Mouse (Mus musculus): ENCODE results near the gene U2surp.

Gene U2surp

GRCm38 (mm10) chr9:95511472-95512330 lies at the start of gene U2surp:
TSS of gene U2surp (minus strand) at chr9:95511996.
- peak; percentile 92 to 96 for DNase-seq (ENCODE audit: low spot score in 2 of 2)

GRCm38 (mm10) chr9:95559936-95560735 lies 48.3 kb upstream of the U2surp start:
- DNase-seq (ENCODE audit: low spot score in 2 of 2), result no peak

- DNase-seq (ENCODE audit: low spot score in 2 of 2), result no peak
Observed at GRCm38 (mm10) chr9:95559059-95559935, 47.5 kb upstream of the U2surp start, which contains the start of gene Paqr9. TSS of gene Paqr9 (plus strand) at chr9:95559657.

GRCm38 (mm10) chr9:95558726-95559058 lies 46.9 kb upstream of the U2surp start:
- no peak for DNase-seq (ENCODE audit: low spot score in 2 of 2)

GRCm38 (mm10) chr9:95557722-95558121 lies 45.9 kb upstream of the U2surp start:
- no peak for DNase-seq (ENCODE audit: low spot score in 2 of 2)

- no peak for DNase-seq (ENCODE audit: low spot score in 2 of 2)
Observed at GRCm38 (mm10) chr9:95556067-95556512, 44.3 kb upstream of the U2surp start.

- no peak for DNase-seq (ENCODE audit: low spot score in 2 of 2)
Observed at GRCm38 (mm10) chr9:95555233-95555740, 43.5 kb upstream of the U2surp start.

GRCm38 (mm10) chr9:95554231-95555221 lies 42.7 kb upstream of the U2surp start:
- no peak for DNase-seq (ENCODE audit: low spot score in 2 of 2)

- DNase-seq (ENCODE audit: low spot score in 2 of 2), result no peak
Observed at GRCm38 (mm10) chr9:95552175-95552705, 40.4 kb upstream of the U2surp start.

- DNase-seq (ENCODE audit: low spot score in 2 of 2), result no peak
Observed at GRCm38 (mm10) chr9:95550856-95551774, 39.3 kb upstream of the U2surp start.

- DNase-seq (ENCODE audit: low spot score in 2 of 2), result no peak
Observed at GRCm38 (mm10) chr9:95549626-95550411, 38.0 kb upstream of the U2surp start.

- no peak for DNase-seq (ENCODE audit: low spot score in 2 of 2)
Observed at GRCm38 (mm10) chr9:95546679-95547078, 34.9 kb upstream of the U2surp start.

- no peak for DNase-seq (ENCODE audit: low spot score in 2 of 2)
Observed at GRCm38 (mm10) chr9:95544598-95544997, 32.8 kb upstream of the U2surp start.

- no peak for DNase-seq (ENCODE audit: low spot score in 2 of 2)
Observed at GRCm38 (mm10) chr9:95542475-95542874, 30.7 kb upstream of the U2surp start.

- no peak for DNase-seq (ENCODE audit: low spot score in 2 of 2)
Observed at GRCm38 (mm10) chr9:95541650-95542432, 30.0 kb upstream of the U2surp start.

GRCm38 (mm10) chr9:95541208-95541607 lies 29.4 kb upstream of the U2surp start:
- no peak for DNase-seq (ENCODE audit: low spot score in 2 of 2)

- peak in 1 of 2 experiments; percentile 55 for DNase-seq (ENCODE audit: low spot score in 2 of 2)
Observed at GRCm38 (mm10) chr9:95540487-95540886, 28.7 kb upstream of the U2surp start.

Data from urinary bladder, postnatal 36 days (tissue).